Mouse (Mus musculus): ENCODE data around the gene Ss18l2. TPM values are rescaled to one million over a fixed set of nuclear protein-coding genes. Genes with fewer than 3 reads are reported as not detected.

Gene Ss18l2
- polyA plus RNA-seq, 1 experiment from 2014 or later: 112 TPM

DNA sequence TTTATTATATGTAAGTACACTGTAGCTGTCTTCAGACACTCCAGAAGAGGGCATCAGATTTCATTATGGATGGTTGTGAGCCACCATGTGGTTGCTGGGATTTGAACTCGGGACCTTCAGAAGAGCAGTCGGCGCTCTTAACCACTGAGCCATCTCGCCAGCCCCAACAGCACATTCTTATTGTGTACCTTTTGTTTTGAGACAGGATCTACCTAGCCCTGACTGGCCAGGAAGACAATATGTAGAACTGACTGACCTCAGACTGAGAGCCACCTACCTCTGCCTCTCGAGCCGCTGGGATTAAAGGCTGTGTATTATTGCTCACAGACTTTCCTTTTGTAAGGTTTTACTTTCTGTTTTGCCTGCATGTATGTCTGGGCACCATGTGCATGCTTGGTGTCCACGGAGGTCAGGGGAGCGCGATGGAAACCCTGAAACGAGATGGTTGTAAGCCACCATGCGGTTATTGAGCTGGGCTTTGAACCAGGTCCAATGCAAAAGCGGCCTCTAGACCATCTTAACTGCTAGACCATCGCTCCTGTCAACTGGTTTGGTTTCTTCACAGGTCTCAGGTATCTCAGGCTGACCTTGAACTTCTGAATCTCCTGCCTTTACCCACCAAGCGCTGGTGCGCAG is 8.1 kb downstream of the Ss18l2 start:
- Histone ChIP-seq H3K27me3 (ENCODE audit: insufficient read depth, low read length) (no peaks in the 10 kb centered on the region), H3K4me3 (ENCODE audit: low read depth, low read length) (peak overlapping the region; percentile 89), H3K4me2 (ENCODE audit: low read depth, low read length) (peak overlapping the region; percentile 78), H3K4me1 (ENCODE audit: insufficient read depth) (peaks cover 13% of the 10 kb centered on the region), H3K27ac (ENCODE audit: low read depth) (peak overlapping the region; percentile 98), H3K9ac (replicated peaks) (peak overlapping the region; percentile 59), H3K9me3 (ENCODE audit: low read length) (no peaks in the 10 kb centered on the region), H3K36me3 (replicated peaks; ENCODE audit: insufficient read depth, low read length) (peaks cover 2% of the 10 kb centered on the region; the same call in 1 of the 2 replicates)
- no peak for DNase-seq
- WGBS (ENCODE audit: insufficient replicate concordance): 62% methylated on average over 15 of the region's 15 CpGs
- ATAC-seq: no peak
- TF ChIP-seq CTCF (IDR thresholded peaks at IDR 0.05; ENCODE audit: low read depth) (no peak), EP300 (IDR thresholded peaks at IDR 0.05; ENCODE audit: low read depth) (no peak)

DNA sequence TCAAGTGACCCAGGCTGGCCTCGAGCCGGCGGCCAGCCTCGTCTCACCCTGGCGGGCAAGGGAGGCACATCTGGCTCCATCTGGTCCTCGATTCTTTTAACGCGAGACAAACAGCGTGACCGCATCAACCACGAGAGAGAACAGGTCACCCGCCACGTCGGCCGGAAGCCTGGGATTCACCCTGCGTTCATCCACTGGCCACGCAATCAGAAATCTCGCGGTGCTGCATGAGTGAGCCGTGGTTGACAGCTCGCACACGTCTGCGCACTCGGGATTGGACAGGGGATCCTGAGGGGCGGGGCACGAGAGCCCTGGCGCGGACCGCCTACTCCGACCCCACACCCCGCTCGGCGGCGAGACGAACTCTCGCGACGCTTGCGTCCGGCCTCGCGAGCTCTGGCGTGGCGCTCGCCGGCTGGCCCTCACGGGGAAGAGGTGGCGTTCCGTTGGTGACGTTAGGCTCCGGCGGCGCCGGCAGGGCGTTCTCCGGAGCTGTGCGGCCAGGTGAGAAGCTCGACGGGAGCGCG is 8.7 kb downstream of the Ss18l2 start, which contains the start of gene Nktr:
Gene Nktr (plus strand): TSS at position 378 of the 527 bp plus-strand sequence.
- WGBS (ENCODE audit: insufficient replicate concordance): under 1% methylated on average over 55 of the region's 61 CpGs
- Histone ChIP-seq H3K27ac (ENCODE audit: low read depth) (peak within 1 kb of the TSS; percentile 98), H3K4me2 (ENCODE audit: low read depth, low read length) (peak within 1 kb of the TSS; percentile 78), H3K9ac (replicated peaks) (peak within 1 kb of the TSS; percentile 92), H3K4me1 (ENCODE audit: insufficient read depth) (peaks cover 15% of the 10 kb centered on the region), H3K27me3 (ENCODE audit: insufficient read depth, low read length) (no peaks in the 10 kb centered on the region), H3K9me3 (ENCODE audit: low read length) (no peaks in the 10 kb centered on the region), H3K36me3 (replicated peaks; ENCODE audit: insufficient read depth, low read length) (0 out of 2 replicates have a peak, but pooled peaks cover 2% of the 10 kb centered on the region), H3K4me3 (ENCODE audit: low read depth, low read length) (peak within 1 kb of the TSS; percentile 89)
- peak; percentile 98 for DNase-seq
- peak; percentile 97 for ATAC-seq
- TF ChIP-seq EP300 (IDR thresholded peaks at IDR 0.05; ENCODE audit: low read depth) (peak; percentile 54; the same call in 1 of the 2 replicates), CTCF (IDR thresholded peaks at IDR 0.05; ENCODE audit: low read depth) (peak; percentile 11)

DNA sequence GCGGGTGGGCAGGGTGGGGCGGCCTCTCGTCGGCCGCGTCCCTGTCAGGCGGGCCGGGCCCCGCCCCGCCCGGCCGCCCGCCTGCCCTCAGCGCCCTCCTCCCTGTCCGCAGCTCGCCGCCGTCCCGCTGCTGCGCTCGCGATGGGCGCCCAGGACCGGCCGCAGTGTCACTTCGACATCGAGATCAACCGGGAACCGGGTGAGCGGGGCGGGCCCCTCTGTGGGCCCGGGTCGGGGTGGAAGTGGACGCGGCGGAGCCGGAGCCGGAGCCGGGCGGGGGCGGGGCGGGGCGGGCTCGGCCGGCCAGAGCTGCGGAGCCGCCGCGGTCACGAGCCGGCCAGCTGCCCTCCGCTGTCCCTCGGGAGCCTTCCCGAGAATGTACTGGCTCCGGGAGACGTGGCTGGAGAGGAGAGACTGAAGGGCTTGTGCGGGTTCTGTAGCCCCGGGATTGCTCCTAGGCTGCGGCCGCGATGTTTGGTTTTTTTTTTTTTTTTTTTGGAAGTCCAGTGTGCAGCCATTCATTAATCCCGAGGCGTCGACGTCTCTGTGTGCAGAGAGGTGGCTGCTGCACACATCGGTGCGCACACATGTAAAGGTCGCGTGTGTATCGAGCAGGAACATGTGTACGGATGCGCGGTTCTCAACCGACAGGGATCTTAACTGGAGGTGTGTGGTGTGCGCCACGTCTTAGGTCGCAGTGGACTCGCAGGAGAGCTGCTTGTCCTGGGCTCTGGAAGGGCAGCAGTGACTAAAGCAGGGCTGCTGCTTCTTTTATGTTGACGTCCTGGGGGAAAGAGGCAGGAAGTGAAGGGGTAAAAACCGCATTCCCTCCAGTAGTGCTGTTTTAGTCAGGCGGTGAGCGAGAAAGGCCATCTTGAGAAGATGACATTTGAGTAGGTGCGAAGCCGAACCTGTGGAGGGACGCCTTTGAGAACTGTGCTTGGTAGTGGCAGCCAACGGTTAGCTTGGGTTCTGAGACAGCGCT is 9.5 kb downstream of the Ss18l2 start:
- Histone ChIP-seq H3K9me3 (ENCODE audit: low read length) (no peaks in the 10 kb centered on the region), H3K36me3 (replicated peaks; ENCODE audit: insufficient read depth, low read length) (0 out of 2 replicates have a peak, but pooled peaks cover 2% of the 10 kb centered on the region), H3K4me3 (ENCODE audit: low read depth, low read length) (peak overlapping the region; percentile 89), H3K4me2 (ENCODE audit: low read depth, low read length) (peak overlapping the region; percentile 78), H3K27ac (ENCODE audit: low read depth) (peak overlapping the region; percentile 98), H3K9ac (replicated peaks) (peak overlapping the region; percentile 92), H3K27me3 (ENCODE audit: insufficient read depth, low read length) (no peaks in the 10 kb centered on the region), H3K4me1 (ENCODE audit: insufficient read depth) (peaks cover 15% of the 10 kb centered on the region)
- WGBS (ENCODE audit: insufficient replicate concordance): under 1% methylated on average over 62 of the region's 87 CpGs
- DNase-seq: peak; percentile 54
- peak; percentile 71 for ATAC-seq
- TF ChIP-seq EP300 (IDR thresholded peaks at IDR 0.05; ENCODE audit: low read depth): no peak
- no peak for TF ChIP-seq CTCF (IDR thresholded peaks at IDR 0.05; ENCODE audit: low read depth)

DNA sequence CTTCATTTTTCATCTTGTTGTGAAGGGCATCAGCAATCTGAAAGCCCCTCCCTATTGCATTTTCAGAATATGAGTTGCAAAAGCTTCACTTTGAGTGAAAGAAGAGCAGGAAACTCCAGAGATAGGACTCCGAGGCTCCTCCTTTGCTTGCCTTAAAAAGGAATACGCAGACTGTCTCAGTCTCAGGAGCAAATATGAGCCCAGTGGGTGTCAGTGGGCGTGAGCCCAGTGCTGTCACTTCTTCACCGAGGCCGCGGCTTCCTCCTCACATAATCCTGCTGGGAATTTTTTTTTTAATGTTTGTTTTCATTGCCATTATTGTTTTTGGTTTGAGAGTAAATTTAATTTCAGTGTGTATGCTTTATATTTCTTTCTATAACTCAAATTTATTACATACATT is 30.4 kb downstream of the Ss18l2 start:
- Histone ChIP-seq H3K9me3 (ENCODE audit: low read length) (no peaks in the 10 kb centered on the region), H3K27me3 (ENCODE audit: insufficient read depth, low read length) (no peaks in the 10 kb centered on the region), H3K4me2 (ENCODE audit: low read depth, low read length) (no peak overlapping the region), H3K4me1 (ENCODE audit: insufficient read depth) (no peaks in the 10 kb centered on the region), H3K27ac (ENCODE audit: low read depth) (no peak overlapping the region), H3K9ac (replicated peaks) (no peak overlapping the region), H3K4me3 (ENCODE audit: low read depth, low read length) (no peak overlapping the region), H3K36me3 (replicated peaks; ENCODE audit: insufficient read depth, low read length) (peaks cover 72% of the 10 kb centered on the region)
- ATAC-seq (no peak), DNase-seq (no peak)
- 86% methylated on average over 6 of the region's 6 CpGs for WGBS (ENCODE audit: insufficient replicate concordance)
- TF ChIP-seq CTCF (IDR thresholded peaks at IDR 0.05; ENCODE audit: low read depth) (no peak), EP300 (IDR thresholded peaks at IDR 0.05; ENCODE audit: low read depth) (no peak)

DNA sequence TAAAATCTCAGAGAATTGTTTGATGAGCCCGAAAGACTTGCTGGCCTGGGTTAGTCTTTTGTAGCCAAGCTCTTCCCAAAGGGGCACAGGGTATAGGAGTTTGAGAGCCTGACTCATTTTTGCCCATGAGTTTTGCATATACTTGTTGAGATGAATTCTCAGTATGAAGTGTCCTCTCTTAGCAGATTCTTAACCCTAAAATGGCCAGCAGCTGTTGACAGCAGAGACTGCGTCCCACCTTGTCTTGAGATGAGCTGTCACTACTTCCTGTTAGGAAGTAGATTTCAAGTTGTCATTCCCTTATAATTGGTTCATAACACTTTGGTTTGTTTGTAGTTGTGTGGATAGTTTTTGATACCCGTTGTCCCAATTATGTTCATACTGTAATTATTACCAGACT is 31.0 kb downstream of the Ss18l2 start:
- 82% methylated on average over 3 of the region's 3 CpGs for WGBS (ENCODE audit: insufficient replicate concordance)
- no peak for ATAC-seq

DNA sequence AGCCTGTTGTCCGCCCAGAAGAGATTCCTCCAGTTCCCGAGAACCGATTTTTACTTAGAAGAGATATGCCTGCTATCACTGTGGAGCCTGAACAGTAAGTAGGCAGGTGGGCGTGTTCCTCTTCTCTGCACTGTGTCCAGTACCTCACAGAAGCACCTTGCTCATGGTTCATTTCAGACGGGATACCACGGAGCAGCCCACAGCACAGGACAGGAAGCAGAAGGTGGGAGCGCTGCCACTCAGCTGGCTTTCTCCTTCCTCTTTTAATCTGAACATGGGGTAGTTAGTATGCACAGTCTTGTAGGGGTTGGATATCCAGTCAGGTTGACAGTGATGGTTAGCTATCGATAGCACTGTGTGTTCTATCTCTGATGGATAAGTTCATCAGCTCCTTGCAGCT is 33.9 kb downstream of the Ss18l2 start:
- 69% methylated on average over 8 of the region's 8 CpGs for WGBS (ENCODE audit: insufficient replicate concordance)
- TF ChIP-seq CTCF (IDR thresholded peaks at IDR 0.05; ENCODE audit: low read depth) (no peak), EP300 (IDR thresholded peaks at IDR 0.05; ENCODE audit: low read depth) (no peak)
- no peak for DNase-seq
- Histone ChIP-seq H3K27me3 (ENCODE audit: insufficient read depth, low read length) (no peaks in the 10 kb centered on the region), H3K36me3 (replicated peaks; ENCODE audit: insufficient read depth, low read length) (peaks cover 88% of the 10 kb centered on the region), H3K4me1 (ENCODE audit: insufficient read depth) (no peaks in the 10 kb centered on the region), H3K27ac (ENCODE audit: low read depth) (no peak overlapping the region), H3K4me3 (ENCODE audit: low read depth, low read length) (no peak overlapping the region), H3K4me2 (ENCODE audit: low read depth, low read length) (no peak overlapping the region), H3K9me3 (ENCODE audit: low read length) (no peaks in the 10 kb centered on the region), H3K9ac (replicated peaks) (no peak overlapping the region)
- no peak for ATAC-seq

More for the DNA sequence above, 31.0 kb downstream of the Ss18l2 start:
- H3K4me1 ChIP-seq (ENCODE audit: insufficient read depth): no peaks in the 10 kb centered on the region
- no peak overlapping the region for H3K4me3 ChIP-seq (ENCODE audit: low read depth, low read length)
- H3K9me3 ChIP-seq (ENCODE audit: low read length): no peaks in the 10 kb centered on the region
- TF ChIP-seq CTCF (IDR thresholded peaks at IDR 0.05; ENCODE audit: low read depth) (no peak), EP300 (IDR thresholded peaks at IDR 0.05; ENCODE audit: low read depth) (no peak)
- H3K27me3 ChIP-seq (ENCODE audit: insufficient read depth, low read length): no peaks in the 10 kb centered on the region
- no peak overlapping the region for H3K4me2 ChIP-seq (ENCODE audit: low read depth, low read length)
- no peak for DNase-seq
- no peak overlapping the region for H3K27ac ChIP-seq (ENCODE audit: low read depth)
- no peak overlapping the region for H3K9ac ChIP-seq (replicated peaks)
- peaks cover 75% of the 10 kb centered on the region for H3K36me3 ChIP-seq (replicated peaks; ENCODE audit: insufficient read depth, low read length)

All from liver, postnatal 0 days (tissue).